Mouse (Mus musculus) embryonic fibroblast, embryonic 13.5 days (primary cell): Measurements from ENCODE around the gene Chn2.

Source experiments
- CTCF ChIP-seq: IDR thresholded peaks from 2 replicates; pipeline ENCODE4 v1.5.1; 2011; ENCODE audit warnings: mild to moderate bottlenecking, control low read depth, low read length, moderate library complexity, borderline replicate concordance; ENCODE audit not compliant: insufficient read depth
- POLR2A ChIP-seq: IDR thresholded peaks from 2 replicates; pipeline ENCODE4 v1.6.1; 2011; ENCODE audit warnings: low read depth, mild to moderate bottlenecking, control low read depth, low read length, moderate library complexity

DNA sequence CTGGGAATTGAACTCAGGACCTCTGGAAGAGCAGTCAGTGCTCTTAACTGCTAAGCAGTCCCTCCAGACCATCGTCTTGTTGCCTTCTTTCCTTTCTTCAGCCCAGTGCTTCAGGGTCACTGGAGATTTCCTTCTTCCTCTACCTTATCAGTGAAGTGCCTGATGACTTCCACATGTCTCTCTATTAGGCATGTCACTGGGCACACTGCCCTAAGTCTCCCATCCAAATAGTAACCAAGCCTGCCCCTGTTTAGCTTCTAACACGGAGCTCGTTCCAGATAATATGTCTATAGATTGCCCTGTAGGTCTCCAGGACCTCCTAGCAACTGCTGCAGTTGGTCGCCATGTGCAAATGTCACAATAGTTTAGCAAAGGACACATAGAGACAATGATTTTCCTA, 62.9 kb downstream of the Chn2 start:
- TF ChIP-seq CTCF (no peak), POLR2A (no peak)
